Mouse (Mus musculus): Measurements from ENCODE around the gene Gm42906.

DNA sequence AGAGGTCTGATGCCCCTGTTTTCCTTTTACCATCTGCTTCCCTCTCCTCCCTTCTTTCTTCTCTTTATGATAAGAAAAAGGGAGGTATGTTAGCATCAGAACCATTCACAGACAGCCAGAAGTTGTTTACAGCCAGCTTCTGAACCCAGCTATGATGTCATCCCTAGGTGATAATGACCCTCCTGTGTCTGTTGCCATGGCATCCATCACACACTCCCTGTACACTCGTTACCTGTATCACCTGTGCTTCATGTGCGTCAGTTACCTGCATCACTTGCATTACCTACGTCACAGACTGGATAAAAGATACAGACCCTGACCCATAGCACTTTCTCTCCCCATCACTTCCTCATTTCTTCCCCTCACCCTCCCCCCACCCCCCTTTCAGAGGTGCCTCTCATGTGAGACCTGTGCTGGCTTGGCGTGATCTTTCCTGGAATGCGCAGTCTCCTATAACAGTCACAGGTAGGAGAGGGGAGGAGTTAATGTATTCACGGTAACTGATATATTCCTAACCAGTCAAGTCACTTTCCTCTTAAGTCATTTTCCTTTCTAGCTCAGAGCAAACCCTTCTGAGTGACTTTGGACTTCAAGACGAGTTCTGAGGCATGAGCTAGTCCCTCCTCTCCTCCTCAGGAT lies 27.9 kb downstream of the Gm42906 start:
- no peak for TF ChIP-seq CTCF (IDR thresholded peaks at IDR 0.05; ENCODE audit: low read depth, low read length)
- no peak for TF ChIP-seq EP300 (IDR thresholded peaks at IDR 0.05; ENCODE audit: insufficient read depth, low read depth, low read length)
